Mouse (Mus musculus) kidney, adult 11 months (tissue): Measurements from ENCODE around the gene Entpd7.

Source experiments
- DNase-seq: peaks from one replicate; pipeline ENCODE4 v3.0.0; 2022

The Entpd7 gene

GRCm38 (mm10) chr19:43726510-43727146 lies 37.2 kb downstream of the Entpd7 start:
- DNase-seq, result no peak

DNA sequence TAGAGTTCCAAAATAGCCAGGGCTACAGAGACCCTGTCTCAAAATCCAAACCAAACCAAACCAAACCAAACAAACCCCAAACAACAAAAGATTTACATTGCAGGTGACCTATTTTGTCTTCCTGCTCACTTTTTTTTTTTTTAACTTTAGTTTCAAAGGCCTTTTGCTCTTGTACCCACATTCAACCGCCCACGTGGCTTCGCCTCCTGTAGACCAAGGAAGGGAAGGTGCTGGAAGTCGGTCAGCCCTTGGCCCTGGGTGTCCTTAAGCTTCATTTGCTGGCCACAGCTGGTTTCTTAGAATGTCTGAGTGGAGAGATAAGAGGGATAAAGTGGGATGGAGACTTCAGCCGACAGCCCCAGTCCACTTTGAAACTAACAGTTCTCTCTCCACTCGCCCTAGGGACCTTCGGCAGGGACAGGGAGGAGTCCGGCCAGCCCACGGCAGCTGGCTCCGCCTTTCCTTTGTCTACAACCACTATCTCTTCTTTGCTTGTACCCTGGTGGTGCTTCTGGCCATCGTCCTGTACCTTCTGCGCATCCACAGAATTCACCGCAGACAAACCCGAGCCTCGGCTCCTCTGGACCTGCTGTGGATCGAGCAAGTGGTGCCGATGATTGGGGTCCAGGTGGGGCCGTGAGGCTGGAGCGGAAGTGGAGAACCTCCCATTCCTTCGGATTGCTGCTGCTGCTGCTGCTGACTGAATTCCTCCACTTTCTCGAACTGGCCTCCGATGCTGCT lies 40.0 kb downstream of the Entpd7 start:
- no peak for DNase-seq

DNA sequence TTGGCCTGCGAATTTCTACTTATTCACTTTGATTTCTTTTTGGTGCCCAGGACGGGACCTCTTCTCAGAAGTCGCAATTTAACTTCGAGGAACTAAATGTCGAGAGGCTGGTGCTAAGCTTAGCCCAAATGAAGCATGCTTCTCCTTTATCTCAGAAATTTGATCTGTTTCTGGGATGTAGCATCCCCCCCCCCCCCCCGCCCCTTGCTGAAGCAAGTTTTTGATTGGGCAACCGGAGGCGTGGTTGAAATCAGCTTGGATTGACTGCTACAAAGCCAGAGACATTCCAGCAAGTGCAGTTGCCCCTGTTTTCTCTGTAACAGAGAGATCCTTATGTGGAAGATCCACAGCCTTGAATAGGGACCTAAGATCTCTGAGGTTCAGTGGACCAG lies 40.6 kb downstream of the Entpd7 start:
- DNase-seq, result no peak

DNA sequence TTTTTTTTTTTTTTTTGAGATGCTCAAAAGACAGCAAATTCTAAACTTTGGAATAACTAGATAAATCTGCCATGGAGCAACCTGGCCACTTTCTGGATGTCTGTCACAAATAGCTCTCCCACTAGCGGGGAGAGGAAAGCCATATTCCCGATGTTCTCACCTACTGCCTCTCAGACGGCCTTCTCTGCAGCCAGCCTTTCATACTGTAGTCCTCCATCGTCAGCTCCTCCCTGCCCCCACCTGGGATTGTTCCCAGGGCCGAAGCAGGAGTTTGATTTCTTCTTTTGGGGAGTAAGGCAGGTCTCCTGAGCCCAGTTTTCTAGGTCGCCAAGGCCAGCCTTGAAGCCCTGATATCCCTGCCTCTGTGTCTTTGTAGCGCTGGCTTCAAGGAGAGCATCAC lies 41.7 kb downstream of the Entpd7 start:
- DNase-seq, result no peak

GRCm38 (mm10) chr19:43738409-43738808 lies 48.9 kb downstream of the Entpd7 start:
- no peak for DNase-seq

GRCm38 (mm10) chr19:43743401-43743800 lies 53.9 kb downstream of the Entpd7 start:
- no peak for DNase-seq

GRCm38 (mm10) chr19:43745740-43746139 lies 56.3 kb downstream of the Entpd7 start:
- DNase-seq, result no peak

DNA sequence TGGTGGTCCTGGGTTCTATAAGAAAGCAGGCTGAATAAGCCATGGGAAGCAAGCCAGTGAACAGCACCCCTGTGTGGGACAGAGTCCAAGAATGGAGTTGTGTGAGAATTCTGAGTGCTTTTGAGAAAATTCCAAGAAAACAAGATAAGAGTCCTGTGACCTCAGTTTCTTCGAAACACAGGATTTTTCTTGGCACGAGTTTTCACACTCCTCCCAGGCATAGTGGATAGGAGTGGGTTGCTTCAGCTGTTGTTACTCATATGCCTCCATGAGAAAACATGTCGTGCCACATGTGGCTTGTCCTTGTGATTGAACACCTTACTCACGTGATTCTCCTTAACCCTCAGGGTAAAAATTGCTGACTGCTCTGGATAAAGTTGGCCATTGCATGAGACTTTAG lies 58.4 kb downstream of the Entpd7 start:
- DNase-seq, result no peak

GRCm38 (mm10) chr19:43750008-43750407 lies 60.5 kb downstream of the Entpd7 start:
- DNase-seq, result no peak

DNA sequence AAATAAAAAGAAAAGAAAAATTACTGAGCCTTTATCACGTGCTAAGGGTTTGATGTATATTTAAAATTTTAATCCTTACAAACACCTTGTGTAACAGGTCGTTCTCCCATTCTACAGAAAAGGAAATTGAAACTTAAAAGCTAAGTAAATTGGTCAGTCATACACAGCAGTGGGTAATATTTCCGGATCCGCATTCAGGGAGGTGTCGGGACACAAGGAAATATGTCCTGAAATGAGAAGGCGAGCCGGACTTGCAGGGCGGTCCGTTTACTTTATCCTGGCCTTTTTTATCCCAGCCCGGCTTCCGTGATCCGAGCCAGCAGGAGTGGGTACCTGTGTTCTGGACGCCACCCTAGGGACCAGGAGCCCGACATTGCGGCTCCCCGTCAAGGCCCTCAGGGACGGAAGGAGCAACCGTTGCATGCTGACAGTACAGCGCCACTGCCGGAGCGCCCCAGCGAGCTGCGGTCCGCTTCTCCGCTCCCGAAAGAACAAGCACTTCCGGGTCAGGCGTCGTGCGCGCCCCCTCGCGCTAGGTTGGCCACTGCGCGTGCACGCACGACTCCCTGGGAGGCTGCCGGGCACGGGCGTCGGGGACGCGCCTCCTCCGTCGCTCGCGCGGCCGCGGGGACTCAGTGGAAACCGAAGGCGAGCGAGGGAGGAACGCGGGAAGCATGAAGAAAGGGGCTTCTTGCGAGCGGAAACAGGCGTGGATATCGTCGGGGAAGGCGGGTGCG lies 63.2 kb downstream of the Entpd7 start, which contains the start of the genes Cutc and Cox15:
Gene Cutc, plus strand, starts transcription at position 508 of the 737 bp plus-strand sequence.
Gene Cox15, minus strand, starts transcription at position 512 of the 737 bp plus-strand sequence.
- peak; percentile 97 for DNase-seq

- DNase-seq, result peak; percentile 92
Observed at GRCm38 (mm10) chr19:43753226-43753835, 63.9 kb downstream of the Entpd7 start.

DNA sequence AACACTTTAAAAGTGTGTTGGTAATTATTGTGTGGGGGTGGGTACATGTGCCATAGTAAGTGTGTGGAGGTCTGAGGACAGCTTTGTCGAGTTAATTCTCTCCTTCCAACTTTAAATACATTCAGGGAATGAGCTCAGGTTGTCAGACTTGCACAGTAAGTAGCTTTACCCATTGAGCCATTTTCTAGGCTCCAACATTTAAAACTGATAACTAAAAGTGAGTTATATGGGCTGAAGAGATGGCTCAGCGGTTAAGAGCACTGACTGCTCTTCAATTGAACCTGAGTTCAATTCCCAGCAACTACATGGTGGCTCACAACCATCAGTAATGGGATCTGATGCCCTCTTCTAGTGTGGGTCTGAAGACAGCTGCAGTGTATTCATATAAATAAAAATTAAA lies 64.8 kb downstream of the Entpd7 start:
- no peak for DNase-seq

- DNase-seq, result no peak
Observed at GRCm38 (mm10) chr19:43754872-43755271, 65.4 kb downstream of the Entpd7 start.

- peak; percentile 46 for DNase-seq
Observed at GRCm38 (mm10) chr19:43760504-43760903, 71.0 kb downstream of the Entpd7 start.

DNA sequence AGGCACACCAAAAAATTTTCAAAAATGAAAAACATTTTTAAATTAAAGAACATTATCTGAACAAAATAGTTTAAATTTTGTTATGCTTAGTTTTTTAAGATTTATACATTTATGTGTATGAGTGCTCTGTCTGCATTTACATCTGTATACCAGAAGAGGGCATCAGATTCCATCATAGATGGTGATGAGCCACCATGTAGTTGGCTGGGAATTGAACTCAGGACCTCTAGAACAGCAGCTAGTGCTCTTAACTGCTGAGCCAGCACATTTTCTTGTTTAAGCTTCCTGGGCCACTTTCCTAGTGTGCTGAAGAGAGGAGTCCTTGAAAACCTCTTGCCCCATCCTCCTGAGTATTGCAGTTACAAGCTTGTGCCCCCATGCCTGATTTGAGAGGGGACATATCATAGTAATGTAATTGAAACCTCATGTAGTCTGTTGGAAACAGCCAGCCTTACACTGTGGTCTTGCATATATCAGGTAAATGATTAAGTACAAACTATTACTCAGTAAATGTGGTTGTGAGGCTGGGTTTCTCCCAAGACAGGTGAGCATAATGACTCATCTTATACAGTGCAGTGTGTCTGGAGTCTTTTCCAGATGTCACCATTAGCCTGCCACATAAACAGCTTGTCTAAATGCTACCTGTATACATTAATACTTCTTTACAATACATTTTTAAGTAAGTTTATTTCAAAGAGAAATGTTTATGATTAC lies 72.2 kb downstream of the Entpd7 start:
- DNase-seq, result no peak

- DNase-seq, result no peak
Observed at GRCm38 (mm10) chr19:43762410-43762809, 72.9 kb downstream of the Entpd7 start.

- DNase-seq, result no peak
Observed at GRCm38 (mm10) chr19:43766451-43766850, 77.0 kb downstream of the Entpd7 start.

DNA sequence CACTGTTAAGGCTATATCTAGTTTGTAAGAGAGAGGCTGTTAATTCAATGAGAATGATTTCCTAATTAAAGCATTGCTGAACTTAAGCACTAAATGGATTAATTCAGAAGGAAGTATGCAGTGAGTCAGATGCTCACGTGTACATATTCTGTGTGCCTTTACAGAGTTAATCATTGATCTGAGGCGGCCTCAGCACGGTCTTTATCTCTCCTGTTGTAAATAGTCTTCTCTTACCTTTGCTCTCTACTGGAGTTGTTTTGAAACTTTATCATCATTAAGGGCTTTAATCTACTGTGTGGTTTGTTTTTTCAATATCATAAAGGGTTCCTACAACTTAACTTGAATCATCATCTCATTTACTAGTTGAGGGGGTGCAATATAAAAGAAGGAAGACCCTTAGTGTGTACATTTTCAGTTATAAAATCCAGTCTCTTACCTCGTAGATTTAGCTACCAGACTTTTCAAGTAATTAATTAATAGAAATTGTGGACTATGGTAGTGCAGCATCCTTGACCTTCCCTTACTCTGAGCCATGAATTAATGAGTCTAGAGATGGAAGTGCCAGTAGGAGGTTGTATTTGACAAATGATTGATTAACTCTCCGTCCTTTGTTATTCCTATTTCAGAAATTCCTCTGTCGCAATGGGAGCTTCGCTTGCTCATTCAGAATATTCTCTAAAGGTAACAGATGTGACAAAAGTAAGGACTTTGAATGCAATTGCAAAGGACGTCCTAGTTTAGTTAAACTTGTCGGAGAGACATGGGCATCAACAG lies 78.3 kb downstream of the Entpd7 start:
- DNase-seq, result peak; percentile 63

DNA sequence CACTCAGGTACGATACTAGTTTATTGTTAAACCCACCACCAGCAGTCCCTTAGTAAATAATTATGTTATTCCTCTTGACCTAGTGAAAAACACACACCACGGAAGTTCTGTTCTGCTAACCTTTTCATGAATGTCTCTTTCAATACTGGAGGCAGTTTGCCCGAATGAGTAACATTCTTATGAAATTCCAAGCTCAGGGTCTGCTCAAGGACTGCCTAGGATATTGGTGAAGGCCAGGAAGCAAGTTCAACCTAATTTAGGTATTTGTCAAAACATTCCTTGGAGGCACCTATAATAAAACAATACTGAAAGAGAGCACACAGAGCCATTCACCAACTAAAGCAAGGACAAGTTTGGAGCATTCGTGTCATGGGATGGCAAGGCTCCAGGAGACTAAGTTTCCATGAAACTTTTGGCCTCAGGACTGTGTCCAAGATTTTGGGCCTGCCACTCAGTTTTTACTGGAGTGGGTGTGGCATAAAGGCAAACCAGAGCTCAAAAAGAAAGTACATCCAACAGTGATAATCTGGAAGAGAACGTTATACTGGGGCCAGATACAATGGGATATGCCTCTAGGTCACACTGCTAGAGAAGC lies 80.0 kb downstream of the Entpd7 start:
- no peak for DNase-seq

DNA sequence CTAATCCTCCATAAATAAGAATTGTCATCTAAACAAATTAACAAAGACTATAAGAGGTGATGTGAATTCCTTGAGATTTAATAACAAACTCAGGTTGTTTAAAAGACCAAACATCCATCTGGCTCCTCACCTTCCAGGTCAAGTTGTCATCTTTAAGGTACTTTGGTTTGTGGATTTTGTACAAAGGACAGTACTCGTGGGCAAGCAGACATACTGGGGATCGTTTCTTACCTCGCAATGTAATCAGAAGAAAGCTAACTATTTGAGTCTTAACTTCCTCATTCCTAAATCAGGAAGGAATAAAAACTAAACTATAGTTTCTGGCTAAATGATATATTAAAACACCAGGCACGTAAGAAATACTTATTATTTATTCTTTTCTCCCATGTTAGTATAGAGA lies 81.1 kb downstream of the Entpd7 start:
- DNase-seq, result no peak

- DNase-seq, result no peak
Observed at GRCm38 (mm10) chr19:43771499-43771969, 82.1 kb downstream of the Entpd7 start.
